Comparison of ENCODE assay signal across 7 mouse cellular contexts in genomic region chr2:132247539-132248313, GRCm38 (mm10). TPM values are rescaled to one million over a fixed set of nuclear protein-coding genes. Genes with fewer than 3 reads are reported as not detected.
DNase-seq lines count a peak whose midpoint lies in the region; ATAC-seq lines count a peak whose summit lies in the region.

Tmem230 (minus strand) TSS chr2:132247807.

- H3K4me2 ChIP-seq in intestine, embryonic 16.5 days (ENCODE audit: low read depth, low read length), result peak within 1 kb of the TSS; percentile 86
- H3K4me2 ChIP-seq in midbrain, embryonic 11.5 days, result peak within 1 kb of the TSS; percentile 75

- H3K9ac ChIP-seq in intestine, embryonic 16.5 days (ENCODE audit: low read depth, low read length), result peak within 1 kb of the TSS; percentile 70
- peak within 1 kb of the TSS; percentile 73 for H3K9ac ChIP-seq in midbrain, embryonic 11.5 days (ENCODE audit: low read length)

- peak; percentile 94 for ATAC-seq in intestine, embryonic 16.5 days
- peak; percentile 95 for ATAC-seq in midbrain, embryonic 11.5 days (ENCODE audit: low FRiP score)

- peaks cover 10% of the 10 kb centered on the region for H3K36me3 ChIP-seq in intestine, embryonic 16.5 days (ENCODE audit: control insufficient read depth, insufficient read depth, low read length)
- H3K36me3 ChIP-seq in midbrain, embryonic 11.5 days (ENCODE audit: control insufficient read depth, insufficient read depth, low read length), result peaks cover 5% of the 10 kb centered on the region; the same call in 1 of the 2 replicates

- peak; percentile 93 for DNase-seq in adrenal gland, adult 8-10 months
- DNase-seq in embryo, embryonic 9.5 days (ENCODE audit: extremely low spot score), result peak; percentile 94
- DNase-seq in gastrocnemius, postnatal 4 days (ENCODE audit: low spot score in 2 of 2), result peak; percentile 84 to 94
- DNase-seq in left cerebral cortex, postnatal 36 days (ENCODE audit: low spot score in 2 of 2), result peak; percentile 92 to 94
- peak; percentile 99 for DNase-seq in midbrain, embryonic 11.5 days (ENCODE audit: low spot score, missing footprints)
- peak; percentile 96 for DNase-seq in skeletal muscle tissue, adult 2 months (ENCODE audit: low read depth, low spot score)

- 3% methylated on average over 50 of the region's 50 CpGs for WGBS in intestine, embryonic 16.5 days
- 6% methylated on average over 50 of the region's 50 CpGs for WGBS in midbrain, embryonic 11.5 days

- H3K4me1 ChIP-seq in intestine, embryonic 16.5 days (ENCODE audit: control insufficient read depth, insufficient read depth, low read length), result peaks cover 10% of the 10 kb centered on the region
- peaks cover 13% of the 10 kb centered on the region for H3K4me1 ChIP-seq in midbrain, embryonic 11.5 days (ENCODE audit: control insufficient read depth, insufficient read depth, low read length)

- intact Hi-C loops in left cerebral cortex, postnatal 36 days (cut with DNase I), result loop anchor here (10.0 kb wide), 1 partner anchor 423 kb away; no protein-coding TSS in a partner anchor

- H3K27ac ChIP-seq in intestine, embryonic 16.5 days (ENCODE audit: low read length), result peak within 1 kb of the TSS; percentile 58
- peak within 1 kb of the TSS; percentile 48 for H3K27ac ChIP-seq in midbrain, embryonic 11.5 days (ENCODE audit: low read depth, low read length)

- no peaks in the 10 kb centered on the region for H3K9me3 ChIP-seq in intestine, embryonic 16.5 days (ENCODE audit: control insufficient read depth, low read length)
- no peaks in the 10 kb centered on the region for H3K9me3 ChIP-seq in midbrain, embryonic 11.5 days (ENCODE audit: control insufficient read depth, low read length)

- H3K4me3 ChIP-seq in intestine, embryonic 16.5 days (ENCODE audit: low read length), result peak within 1 kb of the TSS; percentile 56
- H3K4me3 ChIP-seq in midbrain, embryonic 11.5 days (ENCODE audit: low read depth, low read length), result peak within 1 kb of the TSS; percentile 58

- no peaks in the 10 kb centered on the region for H3K27me3 ChIP-seq in intestine, embryonic 16.5 days (replicated peaks; ENCODE audit: control insufficient read depth, insufficient read depth, low read length)
- no peaks in the 10 kb centered on the region for H3K27me3 ChIP-seq in midbrain, embryonic 11.5 days (ENCODE audit: control insufficient read depth, insufficient read depth, low read length)

RNA-seq across cellular contexts. Expression of gene Tmem230, which starts in this region (rescaled TPM):
- total RNA-seq in adrenal gland, adult 8-10 months (2022), result 10 to 100 TPM; 44.1 to 48.7 (median 46.3) TPM
- 10 to 100 TPM; 23.0 to 25.1 TPM for total RNA-seq in gastrocnemius, postnatal 4 days (2021)
- polyA plus RNA-seq in intestine, embryonic 16.5 days (2015; fragmentation: Nextera tagmentation; extraction: Ambion mirVana), result 46.1 and 48.4 TPM in 2 replicates
- total RNA-seq in left cerebral cortex, postnatal 36 days (2021), result 10 to 100 TPM; 29.5 to 34.9 TPM
- 54.2 and 57.1 TPM in 2 replicates for polyA plus RNA-seq in midbrain, embryonic 11.5 days (2014; fragmentation: Nextera tagmentation; extraction: Ambion mirVana)

Comparison
In these comparisons a context has a peak if more than half of its experiments do, and no peak if none do; other contexts are left out.
1. Peak in every context shown above with its lines: DNase-seq, ATAC-seq, H3K4me3 ChIP-seq and H3K27ac ChIP-seq.